Mouse (Mus musculus) ES-Bruce4 (cell line): ENCODE measurements around the gene Fzd5. TPM values are rescaled to one million over a fixed set of nuclear protein-coding genes. Genes with fewer than 3 reads are reported as not detected.

Experiments
- H3K27ac ChIP-seq: 2 replicates; pipeline ENCODE4 v1.5.1; 2012; ENCODE audit warnings: low read length, inconsistent platforms; ENCODE audit not compliant: insufficient read depth
- H3K27me3 ChIP-seq: 2 replicates; pipeline ENCODE4 v1.6.1; 2012; ENCODE audit warnings: mild to moderate bottlenecking, low read length, inconsistent platforms; ENCODE audit not compliant: control insufficient read depth, poor library complexity, insufficient read depth, severe bottlenecking
- H3K36me3 ChIP-seq: 2 replicates; pipeline ENCODE4 v1.6.1; 2012; ENCODE audit warnings: inconsistent platforms, mild to moderate bottlenecking, low read length, moderate library complexity; ENCODE audit not compliant: control insufficient read depth, poor library complexity, insufficient read depth, severe bottlenecking
- H3K4me1 ChIP-seq: one replicate; pipeline ENCODE4 v1.8.1; 2011; ENCODE audit warnings: low read length; ENCODE audit not compliant: control insufficient read depth, insufficient read depth
- H3K4me3 ChIP-seq: 2 replicates; pipeline ENCODE4 v1.5.1; 2011; ENCODE audit warnings: low read depth, mild to moderate bottlenecking, low read length
- H3K9ac ChIP-seq: 2 replicates; pipeline ENCODE4 v1.6.1; 2012; ENCODE audit warnings: low read depth, mild to moderate bottlenecking, inconsistent platforms; ENCODE audit not compliant: poor library complexity, severe bottlenecking
- H3K9me3 ChIP-seq: replicated peaks from 2 replicates; pipeline ENCODE4 v1.6.1; 2012; ENCODE audit warnings: mild to moderate bottlenecking, low read length, inconsistent platforms; ENCODE audit not compliant: control insufficient read depth, poor library complexity, insufficient read depth, severe bottlenecking
- CTCF ChIP-seq: IDR thresholded peaks from one replicate; pipeline ENCODE4 v1.8.1; 2011; ENCODE audit warnings: low read depth, low read length
- EP300 ChIP-seq: IDR thresholded peaks from 2 replicates; pipeline ENCODE4 v1.6.1; 2011; ENCODE audit warnings: low read depth, low read length; ENCODE audit not compliant: insufficient read depth
- POLR2A ChIP-seq: IDR thresholded peaks from one replicate; pipeline ENCODE4 v1.8.1; 2011; ENCODE audit warnings: low read length; ENCODE audit not compliant: insufficient read depth
- polyA plus RNA-seq: library from polyadenylated mRNA; stranded (reverse); fragments of >200 nt; gene quantifications from 2 replicates; pipeline ENCODE4 v1.2.4, GENCODE M21; 2011; ENCODE audit warnings: low read depth; ENCODE audit not compliant: missing spikeins, insufficient read depth, insufficient read length

Fzd5 gene
- polyA plus RNA-seq, 1 experiment: 18.0 TPM

DNA sequence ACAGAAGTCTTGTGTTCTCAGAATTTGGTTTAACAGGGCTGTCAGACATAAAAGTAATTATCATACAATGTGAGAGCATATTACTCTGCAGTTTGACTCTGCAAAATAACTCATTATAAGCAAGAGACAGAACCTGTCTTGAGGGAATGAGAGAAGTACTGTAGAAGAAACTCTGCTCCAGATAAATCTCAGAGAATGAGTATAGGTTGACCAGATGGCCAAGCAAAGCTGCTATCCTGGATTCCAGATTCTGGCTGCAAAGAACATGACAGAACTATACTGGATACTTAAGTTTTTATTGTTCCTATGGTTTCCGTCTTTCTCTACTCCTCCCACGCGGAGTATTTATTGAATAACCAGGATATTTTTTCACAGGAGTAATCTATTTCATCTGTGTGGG, 54.5 kb downstream of the Fzd5 start:
- Histone ChIP-seq H3K9ac (no peak overlapping the region), H3K4me3 (no peak overlapping the region), H3K27me3 (no peaks in the 10 kb centered on the region), H3K4me1 (no peaks in the 10 kb centered on the region), H3K9me3 (no peaks in the 10 kb centered on the region), H3K36me3 (no peaks in the 10 kb centered on the region), H3K27ac (no peak overlapping the region)
- TF ChIP-seq POLR2A (no peak), EP300 (no peak), CTCF (no peak)

DNA sequence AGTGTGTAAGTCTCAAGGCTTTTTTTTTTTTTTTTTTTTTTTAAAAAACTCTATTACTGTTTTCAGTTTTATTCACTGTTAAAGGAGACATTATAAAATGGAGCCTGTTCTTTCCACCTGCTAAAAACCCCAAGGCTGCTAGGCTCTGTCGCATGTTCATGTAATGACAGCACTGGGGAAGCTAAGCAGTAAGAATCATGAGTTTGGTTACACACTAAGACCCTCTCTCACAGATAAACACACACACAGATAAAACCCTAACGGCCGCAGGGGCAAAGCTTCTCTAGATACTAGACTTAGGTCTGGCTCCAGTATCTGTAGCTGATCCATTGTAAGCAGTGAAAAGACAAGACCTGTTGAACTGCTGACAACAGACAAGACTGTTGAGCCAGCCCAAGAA, 56.1 kb downstream of the Fzd5 start:
- Histone ChIP-seq H3K27me3 (no peaks in the 10 kb centered on the region), H3K36me3 (no peaks in the 10 kb centered on the region), H3K27ac (no peak overlapping the region), H3K4me1 (no peaks in the 10 kb centered on the region), H3K4me3 (no peak overlapping the region), H3K9me3 (no peaks in the 10 kb centered on the region), H3K9ac (no peak overlapping the region)
- TF ChIP-seq CTCF (no peak), EP300 (no peak), POLR2A (no peak)

Other genes starting within 250 kb of the Fzd5 start
- 61.2 and 62.5 TPM in 2 replicates for gene Creb1, start 205.1 kb downstream of the Fzd5 start, polyA plus RNA-seq
- 14.5 and 15.1 TPM in 2 replicates for gene Mettl21a, start 120.5 kb downstream of the Fzd5 start, polyA plus RNA-seq
- gene Ccnyl1, start 47.3 kb downstream of the Fzd5 start, polyA plus RNA-seq: 29.2 and 31.6 TPM in 2 replicates
- gene Plekhm3, start 219.1 kb upstream of the Fzd5 start, polyA plus RNA-seq: 9.5 and 12.4 TPM in 2 replicates